Mouse (Mus musculus): ENCODE measurements around the gene Slc6a2.

DNA sequence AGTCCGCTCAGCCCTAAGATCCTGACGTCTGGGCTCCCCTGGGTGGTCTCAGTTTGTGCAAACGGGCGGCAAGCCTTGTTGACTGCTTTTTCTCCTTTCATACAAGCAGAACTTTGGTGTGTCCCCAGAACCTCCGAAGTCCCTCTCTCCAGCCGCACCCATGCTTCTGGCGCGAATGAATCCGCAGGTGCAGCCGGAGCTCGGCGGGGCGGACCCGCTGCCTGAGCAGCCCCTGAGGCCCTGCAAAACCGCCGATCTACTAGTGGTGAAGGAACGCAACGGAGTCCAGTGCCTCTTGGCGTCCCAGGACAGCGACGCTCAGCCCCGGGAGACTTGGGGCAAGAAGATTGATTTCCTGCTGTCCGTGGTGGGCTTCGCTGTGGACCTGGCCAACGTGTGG is 1.2 kb downstream of the Slc6a2 start:
- TF ChIP-seq POLR2A (IDR thresholded peaks at IDR 0.05; ENCODE audit: low read depth, low read length) (no peak), CTCF (IDR thresholded peaks at IDR 0.05; ENCODE audit: borderline replicate concordance, insufficient read depth, low read length) (no peak)

Measured in embryonic fibroblast, embryonic 13.5 days (primary cell).